Mouse (Mus musculus): Measurements from ENCODE around the gene Sema3b. TPM values are rescaled to one million over a fixed set of nuclear protein-coding genes. Genes with fewer than 3 reads are reported as not detected.

Sema3b gene
- polyA plus RNA-seq, 1 experiment from 2014 or later: 3.6 TPM

- H3K4me3 ChIP-seq: no peak overlapping the region
- H3K27ac ChIP-seq: no peak overlapping the region
These were observed 9.9 kb upstream of the Sema3b start for GRCm38 (mm10) chr9:107618778-107619545.

GRCm38 (mm10) chr9:107618098-107618497 lies 9.1 kb upstream of the Sema3b start:
- 94% methylated on average over 6 of the region's 6 CpGs for WGBS
- no peaks in the 10 kb centered on the region for H3K27me3 ChIP-seq (ENCODE audit: low read depth, poor library complexity, severe bottlenecking)
- H3K27ac ChIP-seq: no peak overlapping the region
- no peak for DNase-seq (ENCODE audit: low spot score)
- no peak overlapping the region for H3K4me3 ChIP-seq
- peaks cover 90% of the 10 kb centered on the region for H3K36me3 ChIP-seq
- H3K9me3 ChIP-seq (replicated peaks): no peaks in the 10 kb centered on the region
- peaks cover 3% of the 10 kb centered on the region for H3K4me1 ChIP-seq

More at GRCm38 (mm10) chr9:107618778-107619545, 9.9 kb upstream of the Sema3b start:
- peaks cover 93% of the 10 kb centered on the region for H3K36me3 ChIP-seq
- DNase-seq (ENCODE audit: low spot score): no peak
- no peaks in the 10 kb centered on the region for H3K27me3 ChIP-seq (ENCODE audit: low read depth, poor library complexity, severe bottlenecking)
- 78% methylated on average over 13 of the region's 13 CpGs for WGBS
- H3K9me3 ChIP-seq (replicated peaks): no peaks in the 10 kb centered on the region
- no peaks in the 10 kb centered on the region for H3K4me1 ChIP-seq

GRCm38 (mm10) chr9:107617461-107617860 lies 8.4 kb upstream of the Sema3b start:
- no peaks in the 10 kb centered on the region for H3K9me3 ChIP-seq (replicated peaks)
- peaks cover 9% of the 10 kb centered on the region for H3K4me1 ChIP-seq
- H3K27ac ChIP-seq: no peak overlapping the region
- H3K36me3 ChIP-seq: peaks cover 83% of the 10 kb centered on the region
- H3K4me3 ChIP-seq: no peak overlapping the region
- no peaks in the 10 kb centered on the region for H3K27me3 ChIP-seq (ENCODE audit: low read depth, poor library complexity, severe bottlenecking)
- no peak for DNase-seq (ENCODE audit: low spot score)
- WGBS: 85% methylated on average over 2 of the region's 2 CpGs

GRCm38 (mm10) chr9:107615035-107615434 lies 6.0 kb upstream of the Sema3b start:
- Histone ChIP-seq H3K4me1 (peaks cover 26% of the 10 kb centered on the region), H3K4me3 (no peak overlapping the region), H3K27ac (peak overlapping the region; percentile 4; the same call in 1 of the 2 replicates), H3K9me3 (replicated peaks) (no peaks in the 10 kb centered on the region), H3K27me3 (ENCODE audit: low read depth, poor library complexity, severe bottlenecking) (no peaks in the 10 kb centered on the region), H3K36me3 (peaks cover 64% of the 10 kb centered on the region)
- DNase-seq (ENCODE audit: low spot score): no peak
- 84% methylated on average over 4 of the region's 4 CpGs for WGBS

- H3K4me1 ChIP-seq: peaks cover 46% of the 10 kb centered on the region
- H3K36me3 ChIP-seq: peaks cover 45% of the 10 kb centered on the region
- H3K27ac ChIP-seq: peak overlapping the region; percentile 93
- peak overlapping the region; percentile 55 for H3K4me3 ChIP-seq
- H3K27me3 ChIP-seq (ENCODE audit: low read depth, poor library complexity, severe bottlenecking): no peaks in the 10 kb centered on the region; the same call in 1 of the 2 replicates
- 12% methylated on average over 12 of the region's 12 CpGs for whole genome bisulfite sequencing
- no peaks in the 10 kb centered on the region for H3K9me3 ChIP-seq (replicated peaks)
- no peak for DNase-seq (ENCODE audit: low spot score)
These were observed 4.0 kb upstream of the Sema3b start for GRCm38 (mm10) chr9:107612945-107613569.

- peaks cover 53% of the 10 kb centered on the region for H3K4me1 ChIP-seq
- peak; percentile 100 for DNase-seq (ENCODE audit: low spot score)
- H3K4me3 ChIP-seq: peak overlapping the region; percentile 55
- WGBS: 9% methylated on average over 34 of the region's 48 CpGs
- H3K27me3 ChIP-seq (ENCODE audit: low read depth, poor library complexity, severe bottlenecking): no peaks in the 10 kb centered on the region; the same call in 1 of the 2 replicates
- peaks cover 38% of the 10 kb centered on the region for H3K36me3 ChIP-seq
- H3K9me3 ChIP-seq (replicated peaks): no peaks in the 10 kb centered on the region
- peak overlapping the region; percentile 93 for H3K27ac ChIP-seq
These were observed 3.3 kb upstream of the Sema3b start for GRCm38 (mm10) chr9:107612191-107612944.

- H3K4me3 ChIP-seq: peak overlapping the region; percentile 55
- H3K36me3 ChIP-seq: peaks cover 31% of the 10 kb centered on the region
- H3K27ac ChIP-seq: peak overlapping the region; percentile 93
- H3K27me3 ChIP-seq (ENCODE audit: low read depth, poor library complexity, severe bottlenecking): no peaks in the 10 kb centered on the region; the same call in 1 of the 2 replicates
- no peaks in the 10 kb centered on the region for H3K9me3 ChIP-seq (replicated peaks)
- WGBS: 84% methylated on average over 6 of the region's 6 CpGs
- H3K4me1 ChIP-seq: peaks cover 60% of the 10 kb centered on the region
- DNase-seq (ENCODE audit: low spot score): no peak
These were observed 2.6 kb upstream of the Sema3b start for GRCm38 (mm10) chr9:107611456-107612190.

- WGBS: 63% methylated on average over 4 of the region's 4 CpGs
- Histone ChIP-seq H3K36me3 (peaks cover 9% of the 10 kb centered on the region), H3K27me3 (ENCODE audit: low read depth, poor library complexity, severe bottlenecking) (no peaks in the 10 kb centered on the region; the same call in 1 of the 2 replicates), H3K4me3 (no peak overlapping the region; the same call in 1 of the 2 replicates), H3K4me1 (peaks cover 82% of the 10 kb centered on the region), H3K27ac (peak overlapping the region; percentile 82), H3K9me3 (replicated peaks) (no peaks in the 10 kb centered on the region)
- DNase-seq (ENCODE audit: low spot score): no peak
These were observed 403 bp upstream of the Sema3b start for GRCm38 (mm10) chr9:107609433-107609830.

GRCm38 (mm10) chr9:107607653-107608245 lies 1.3 kb downstream of the Sema3b start:
- Histone ChIP-seq H3K4me1 (peaks cover 91% of the 10 kb centered on the region), H3K9me3 (replicated peaks) (no peaks in the 10 kb centered on the region), H3K4me3 (no peak overlapping the region; the same call in 1 of the 2 replicates), H3K27ac (peak overlapping the region; percentile 82), H3K36me3 (no peaks in the 10 kb centered on the region), H3K27me3 (ENCODE audit: low read depth, poor library complexity, severe bottlenecking) (peaks cover 12% of the 10 kb centered on the region)
- WGBS: 59% methylated on average over 9 of the region's 9 CpGs
- no peak for DNase-seq (ENCODE audit: low spot score)

- Histone ChIP-seq H3K4me3 (peak overlapping the region; percentile 32), H3K27me3 (ENCODE audit: low read depth, poor library complexity, severe bottlenecking) (peaks cover 12% of the 10 kb centered on the region), H3K4me1 (peaks cover 90% of the 10 kb centered on the region), H3K27ac (peak overlapping the region; percentile 82), H3K9me3 (replicated peaks) (no peaks in the 10 kb centered on the region), H3K36me3 (no peaks in the 10 kb centered on the region)
- WGBS: 71% methylated on average over 2 of the region's 2 CpGs
- no peak for DNase-seq (ENCODE audit: low spot score)
These were observed 2.0 kb downstream of the Sema3b start for GRCm38 (mm10) chr9:107607036-107607435.

- DNase-seq (ENCODE audit: low spot score): peak; percentile 69
- Histone ChIP-seq H3K27me3 (ENCODE audit: low read depth, poor library complexity, severe bottlenecking) (peaks cover 12% of the 10 kb centered on the region), H3K4me3 (peak overlapping the region; percentile 32), H3K9me3 (replicated peaks) (no peaks in the 10 kb centered on the region), H3K27ac (peak overlapping the region; percentile 82), H3K36me3 (no peaks in the 10 kb centered on the region), H3K4me1 (peaks cover 90% of the 10 kb centered on the region)
- WGBS: 6% methylated on average over 9 of the region's 9 CpGs
These were observed 2.4 kb downstream of the Sema3b start for GRCm38 (mm10) chr9:107606591-107606990.
